Mouse (Mus musculus): ENCODE measurements around the gene Tubb1.

DNA sequence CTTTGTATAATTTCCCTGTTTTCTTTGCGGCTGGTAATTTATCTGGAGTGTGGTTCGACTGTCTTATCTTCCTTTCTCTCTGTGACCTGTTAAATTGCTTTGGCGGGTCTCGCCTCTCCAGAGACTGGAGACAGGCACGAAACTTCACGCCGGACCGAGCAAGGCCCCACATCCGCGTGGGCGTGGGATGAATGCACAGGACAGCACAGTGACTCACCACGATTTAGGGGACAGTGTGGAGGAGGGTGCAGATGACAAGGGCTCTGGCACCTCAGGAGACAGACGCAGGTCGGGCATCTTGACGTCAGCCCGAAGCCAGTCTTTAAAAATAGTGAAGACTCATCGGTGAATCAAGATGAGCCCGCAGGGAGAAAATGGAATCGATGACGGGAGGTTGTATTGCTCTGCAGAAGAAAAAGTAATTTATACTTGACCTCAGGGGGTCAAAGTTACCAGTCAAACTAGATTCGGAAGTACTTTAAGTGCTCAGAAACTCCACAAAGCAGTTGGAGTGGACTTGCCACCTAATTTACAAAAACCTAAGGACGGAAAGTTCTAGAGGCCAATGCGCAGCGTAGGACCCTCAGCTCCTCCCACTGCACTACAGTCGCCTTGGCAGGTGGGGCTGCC is 52.5 kb downstream of the Tubb1 start:
- no peak for TF ChIP-seq POLR2A (IDR thresholded peaks at IDR 0.05; ENCODE audit: control insufficient read depth, low read depth, low read length)
- TF ChIP-seq CTCF (IDR thresholded peaks at IDR 0.05; ENCODE audit: control insufficient read depth, insufficient read depth, insufficient replicate concordance, low read depth, low read length): no peak
